Mouse (Mus musculus): ENCODE measurements around the gene Gprin3. TPM values are rescaled to one million over a fixed set of nuclear protein-coding genes. Genes with fewer than 3 reads are reported as not detected.
"Not testable (repeated sequence)": the region's sequence is repeated elsewhere in the genome, so short reads cannot be mapped to it uniquely, and the experiment has no call there.

Gprin3 gene
- total RNA-seq, 1 experiment = 0.04 TPM

DNA sequence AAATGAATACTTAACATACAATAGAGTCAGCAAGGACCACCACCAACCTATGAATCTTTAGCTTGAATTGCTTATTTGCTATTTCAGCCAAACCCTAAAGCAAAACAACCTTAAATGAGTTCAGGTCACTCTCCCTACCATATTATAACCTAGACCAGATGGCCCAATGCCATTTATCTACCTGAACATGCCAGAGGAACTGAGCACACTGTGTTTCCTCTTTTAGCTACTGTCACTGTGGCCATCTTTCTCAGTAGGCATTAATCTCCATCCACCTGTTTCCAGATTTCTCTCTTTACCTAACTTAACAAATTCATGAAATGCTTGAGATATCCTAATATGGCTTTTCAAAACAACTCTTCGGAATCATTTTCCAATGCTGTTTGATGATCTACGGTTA, 114.9 kb downstream of the Gprin3 start:
- Histone ChIP-seq H3K9me3 (ENCODE audit: control insufficient read depth, insufficient read depth, low read depth, low read length) (no peaks in the 10 kb centered on the region), H3K9ac (ENCODE audit: insufficient read depth, low read depth, low read length, poor library complexity, severe bottlenecking) (no peak overlapping the region), H3K4me1 (ENCODE audit: control insufficient read depth in 2 of 2, insufficient read depth in 2 of 2, low read length in 2 of 2, poor library complexity in 1 of 2) (no peaks in the 10 kb centered on the region), H3K36me3 (ENCODE audit: control insufficient read depth, insufficient read depth, low read length, poor library complexity, severe bottlenecking) (no peaks in the 10 kb centered on the region), H3K4me3 (ENCODE audit: insufficient read depth in 1 of 2, low read depth in 1 of 2, low read length in 2 of 2, poor library complexity in 1 of 2, severe bottlenecking in 1 of 2) (no peak overlapping the region), H3K27ac (ENCODE audit: insufficient read depth, low read depth, low read length, poor library complexity, severe bottlenecking) (no peak overlapping the region)
- DNase-seq (ENCODE audit: low read depth, low spot score) = no peak
- no peak for TF ChIP-seq ZC3H11A (IDR thresholded peaks at IDR 0.05; ENCODE audit: borderline replicate concordance, low read depth, low read length)
- TF ChIP-seq MAFK (IDR thresholded peaks at IDR 0.05; ENCODE audit: insufficient read depth, low read depth, low read length) = no peak
- no peak for TF ChIP-seq CHD2 (IDR thresholded peaks at IDR 0.05; ENCODE audit: low read depth, low read length)
- no peak for TF ChIP-seq ZNF384 (IDR thresholded peaks at IDR 0.05; ENCODE audit: low read depth, low read length)
- TF ChIP-seq HCFC1 (IDR thresholded peaks at IDR 0.05; ENCODE audit: borderline replicate concordance, insufficient read depth, low read length) = no peak
- in situ Hi-C loops (cut with MboI; ENCODE audit: low sequenced_read_pairs in 2 of 2, unreplicated experiment in 2 of 2) = no loop called here

DNA sequence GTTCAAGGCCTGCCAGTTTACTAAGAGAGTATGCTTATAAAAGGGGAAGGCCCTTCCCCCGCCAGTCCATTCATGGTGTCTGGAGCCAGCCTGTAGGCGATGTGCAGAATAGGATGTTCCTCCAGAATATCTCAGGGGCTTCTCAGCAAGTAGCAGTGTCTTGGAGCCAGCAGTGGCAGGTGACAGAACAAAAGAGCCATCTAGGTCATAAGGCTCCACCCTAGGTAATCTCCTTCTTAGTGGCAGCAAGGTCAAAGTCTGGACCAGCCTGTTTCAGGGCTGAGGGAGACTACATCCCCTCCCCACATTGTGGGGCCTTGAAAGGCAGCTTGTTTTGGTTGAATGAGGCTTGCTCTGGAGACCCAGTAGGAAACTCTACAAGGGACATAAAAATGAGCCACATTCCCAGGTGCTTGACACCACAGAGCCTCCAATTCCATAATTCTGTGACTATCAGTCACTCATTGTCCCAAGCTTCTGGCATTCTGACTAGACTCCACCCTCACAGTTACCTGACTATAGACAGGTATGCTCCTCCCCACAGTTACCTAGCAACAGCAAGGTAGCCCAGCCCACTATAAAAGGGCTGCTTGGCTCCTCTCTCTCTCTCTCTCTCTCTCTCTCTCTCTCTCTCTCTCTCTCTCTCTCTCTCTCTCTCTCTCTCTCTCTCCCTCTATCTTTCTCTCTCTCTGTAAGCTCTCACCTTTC, 121.7 kb downstream of the Gprin3 start:
- H3K9ac ChIP-seq (ENCODE audit: insufficient read depth, low read depth, low read length, poor library complexity, severe bottlenecking); in situ Hi-C loops (cut with MboI; ENCODE audit: low sequenced_read_pairs in 2 of 2, unreplicated experiment in 2 of 2); H3K4me3 ChIP-seq (ENCODE audit: insufficient read depth in 1 of 2, low read depth in 1 of 2, low read length in 2 of 2, poor library complexity in 1 of 2, severe bottlenecking in 1 of 2); DNase-seq (ENCODE audit: low read depth, low spot score); H3K9me3 ChIP-seq (ENCODE audit: control insufficient read depth, insufficient read depth, low read depth, low read length); H3K27ac ChIP-seq (ENCODE audit: insufficient read depth, low read depth, low read length, poor library complexity, severe bottlenecking); H3K36me3 ChIP-seq (ENCODE audit: control insufficient read depth, insufficient read depth, low read length, poor library complexity, severe bottlenecking); H3K4me1 ChIP-seq (ENCODE audit: control insufficient read depth in 2 of 2, insufficient read depth in 2 of 2, low read length in 2 of 2, poor library complexity in 1 of 2): not testable (repeated sequence)

DNA sequence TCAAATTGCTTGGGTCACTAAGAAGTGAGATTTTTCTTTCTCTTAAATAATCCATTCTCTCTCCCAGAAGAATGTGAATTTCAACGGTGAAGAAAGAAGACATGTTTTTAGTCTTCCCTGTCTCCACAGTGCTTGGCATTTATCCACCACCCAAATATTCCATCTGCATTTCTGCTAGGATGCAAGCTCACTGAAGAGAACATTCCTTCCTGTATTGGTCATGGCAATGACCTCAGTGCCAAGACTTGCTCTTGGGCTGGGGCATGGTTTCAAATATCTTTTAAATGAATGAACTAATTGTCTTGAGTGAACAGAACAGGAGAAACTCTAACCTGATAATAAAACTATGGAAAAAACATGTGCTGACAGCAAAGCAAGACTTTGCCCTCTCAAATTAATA, 123.1 kb downstream of the Gprin3 start:
- Histone ChIP-seq H3K4me1 (ENCODE audit: control insufficient read depth in 2 of 2, insufficient read depth in 2 of 2, low read length in 2 of 2, poor library complexity in 1 of 2) (no peaks in the 10 kb centered on the region), H3K4me3 (ENCODE audit: insufficient read depth in 1 of 2, low read depth in 1 of 2, low read length in 2 of 2, poor library complexity in 1 of 2, severe bottlenecking in 1 of 2) (no peak overlapping the region), H3K36me3 (ENCODE audit: control insufficient read depth, insufficient read depth, low read length, poor library complexity, severe bottlenecking) (no peaks in the 10 kb centered on the region), H3K27ac (ENCODE audit: insufficient read depth, low read depth, low read length, poor library complexity, severe bottlenecking) (no peak overlapping the region), H3K9me3 (ENCODE audit: control insufficient read depth, insufficient read depth, low read depth, low read length) (no peaks in the 10 kb centered on the region), H3K9ac (ENCODE audit: insufficient read depth, low read depth, low read length, poor library complexity, severe bottlenecking) (no peak overlapping the region)
- TF ChIP-seq ZNF384 (IDR thresholded peaks at IDR 0.05; ENCODE audit: low read depth, low read length) = no peak
- TF ChIP-seq HCFC1 (IDR thresholded peaks at IDR 0.05; ENCODE audit: borderline replicate concordance, insufficient read depth, low read length) = no peak
- no peak for TF ChIP-seq CHD2 (IDR thresholded peaks at IDR 0.05; ENCODE audit: low read depth, low read length)
- in situ Hi-C loops (cut with MboI; ENCODE audit: low sequenced_read_pairs in 2 of 2, unreplicated experiment in 2 of 2) = no loop called here
- DNase-seq (ENCODE audit: low read depth, low spot score) = no peak

Other genes starting within 250 kb of the Gprin3 start
- 6.1 and 6.6 TPM in 2 replicates for gene Tigd2, start 217.4 kb downstream of the Gprin3 start, total RNA-seq (2012; rRNA removed)